Mouse (Mus musculus) limb, embryonic 15.5 days (tissue): ENCODE results near the gene Rora. TPM values are rescaled to one million over a fixed set of nuclear protein-coding genes. Genes with fewer than 3 reads are reported as not detected.

ENCODE experiments used
- ATAC-seq: fragments of 200-750 bp; cut with Nextera tagmentation; 2 replicates; pipeline ENCODE4 v1.8.0; 2017; ENCODE audit warnings: low read depth, moderate TSS enrichment; ENCODE audit not compliant: insufficient number of reproducible peaks, low FRiP score, low TSS enrichment
- H3K27ac ChIP-seq: fragments of 300-500 bp; sonication (generic); 2 replicates; pipeline ENCODE4 v1.5.1; 2015; ENCODE audit warnings: moderate library complexity, mild to moderate bottlenecking, inconsistent platforms
- H3K27me3 ChIP-seq: fragments of 300-500 bp; sonication (generic); 2 replicates; pipeline ENCODE4 v1.6.1; 2015; ENCODE audit warnings: inconsistent platforms
- H3K36me3 ChIP-seq: fragments of 300-500 bp; sonication (generic); 2 replicates; pipeline ENCODE4 v1.6.1; 2015; ENCODE audit warnings: inconsistent platforms
- H3K4me1 ChIP-seq: fragments of 300-500 bp; sonication (generic); 2 replicates; pipeline ENCODE4 v1.6.1; 2015; ENCODE audit warnings: inconsistent platforms
- H3K4me2 ChIP-seq: fragments of 300-500 bp; sonication (generic); 2 replicates; pipeline ENCODE4 v1.6.1; 2015; ENCODE audit warnings: mild to moderate bottlenecking, inconsistent platforms
- H3K4me3 ChIP-seq: fragments of 300-500 bp; sonication (generic); 2 replicates; pipeline ENCODE4 v1.5.1; 2015; ENCODE audit warnings: mild to moderate bottlenecking, inconsistent platforms
- H3K9ac ChIP-seq: fragments of 300-500 bp; sonication (generic); 2 replicates; pipeline ENCODE4 v1.6.1; 2015; ENCODE audit warnings: inconsistent platforms
- H3K9me3 ChIP-seq: fragments of 300-500 bp; sonication (generic); 2 replicates; pipeline ENCODE4 v1.6.1; 2016; ENCODE audit warnings: inconsistent platforms
- WGBS: fragments of 180-500 bp; shearing (Covaris S2); methylation state at CpG from one replicate; pipeline ENCODE4 v1.1.7; 2015; 5-methylcytosine and 5-hydroxymethylcytosine counted together
- polyA plus RNA-seq: library from polyadenylated mRNA; unstranded; fragments of >200 nt; fragmentation: Nextera tagmentation; extraction: Ambion mirVana; gene quantifications from 2 replicates; pipeline ENCODE4 v1.2.1, GENCODE M21; 2015

The Rora gene
- polyA plus RNA-seq, 1 experiment from 2014 or later = 25.4 TPM

DNA sequence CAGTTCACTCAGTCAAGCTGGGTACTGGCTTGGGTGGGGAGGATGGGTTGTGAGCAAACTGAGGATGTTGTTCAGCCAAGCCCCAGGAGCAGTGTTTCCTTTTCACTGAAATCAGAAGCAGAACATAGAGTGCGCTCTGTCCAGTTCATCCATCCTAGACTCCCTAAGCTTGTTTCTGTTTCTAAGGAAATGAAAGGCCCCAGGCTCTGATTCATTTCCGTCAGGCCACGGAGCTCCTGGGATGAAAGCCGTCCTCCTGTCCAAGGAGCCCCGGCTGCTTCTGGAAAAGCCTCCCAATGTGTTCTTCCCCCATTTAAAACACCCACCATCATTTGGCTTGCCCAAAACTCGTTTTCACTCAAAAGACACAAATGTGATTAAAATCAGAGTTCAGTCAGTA is 589.0 kb downstream of the Rora start:
- Histone ChIP-seq H3K9me3 (no peaks in the 10 kb centered on the region), H3K36me3 (no peaks in the 10 kb centered on the region), H3K4me2 (no peak overlapping the region), H3K4me1 (peaks cover 12% of the 10 kb centered on the region), H3K27ac (no peak overlapping the region), H3K4me3 (no peak overlapping the region), H3K9ac (no peak overlapping the region), H3K27me3 (no peaks in the 10 kb centered on the region)
- no peak for ATAC-seq
- 40% methylated on average over 6 of the region's 6 CpGs for WGBS

- Histone ChIP-seq H3K4me1 (peaks cover 12% of the 10 kb centered on the region), H3K9me3 (no peaks in the 10 kb centered on the region), H3K27me3 (no peaks in the 10 kb centered on the region), H3K36me3 (no peaks in the 10 kb centered on the region), H3K9ac (no peak overlapping the region), H3K4me3 (no peak overlapping the region), H3K27ac (no peak overlapping the region), H3K4me2 (no peak overlapping the region)
- 19% methylated on average over 6 of the region's 6 CpGs for WGBS
- ATAC-seq = no peak
Observed at GRCm38 (mm10) chr9:69243626-69244025, 590.0 kb downstream of the Rora start.

DNA sequence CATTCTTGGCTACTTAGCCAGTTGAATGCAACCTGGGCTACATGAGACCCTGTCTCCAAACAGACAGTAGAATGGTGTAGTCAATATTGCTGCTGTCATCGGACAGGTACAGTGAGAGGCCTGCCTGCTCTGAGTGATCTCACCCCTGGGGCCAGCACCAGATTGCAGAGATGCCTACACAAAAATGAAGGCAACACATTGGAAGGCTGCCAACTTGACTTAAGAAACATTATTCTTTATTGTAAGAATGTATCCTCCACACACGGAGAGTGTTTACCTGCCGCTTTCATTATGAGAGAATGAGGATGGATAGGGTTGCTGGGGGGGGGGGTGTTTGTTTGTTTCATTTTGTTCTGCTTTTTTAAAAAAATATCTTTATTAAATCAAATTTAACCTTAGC is 592.6 kb downstream of the Rora start:
- no peaks in the 10 kb centered on the region for H3K36me3 ChIP-seq
- no peak for ATAC-seq
- WGBS = 46% methylated on average over 3 of the region's 3 CpGs

DNA sequence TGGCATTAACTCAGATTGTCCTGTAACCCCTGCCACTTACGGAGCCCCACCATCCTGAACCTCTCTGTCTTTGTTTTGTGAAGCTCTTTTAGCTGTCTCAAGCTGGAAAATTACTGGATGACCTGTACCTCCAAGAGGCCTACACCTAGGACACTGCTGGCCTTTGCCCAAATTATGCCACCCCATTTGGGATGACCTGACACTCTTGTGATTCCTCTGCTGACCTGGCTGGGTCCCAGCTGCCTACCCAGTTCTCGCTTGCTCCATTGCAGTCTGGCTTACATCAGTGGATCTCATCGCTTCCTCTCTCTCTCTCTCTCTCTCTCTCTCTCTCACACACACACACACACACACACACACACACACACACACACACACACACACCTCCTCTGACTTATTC is 596.0 kb downstream of the Rora start:
- WGBS = 97% methylated on average over 3 of the region's 3 CpGs
- H3K4me1 ChIP-seq = peaks cover 8% of the 10 kb centered on the region; the same call in 1 of the 2 replicates
- H3K9me3 ChIP-seq = no peaks in the 10 kb centered on the region
- H3K4me2 ChIP-seq = no peak overlapping the region
- H3K27ac ChIP-seq = no peak overlapping the region
- no peak overlapping the region for H3K4me3 ChIP-seq
- no peaks in the 10 kb centered on the region for H3K36me3 ChIP-seq
- no peak overlapping the region for H3K9ac ChIP-seq
- ATAC-seq = no peak
- no peaks in the 10 kb centered on the region for H3K27me3 ChIP-seq

More for the DNA sequence above, 592.6 kb downstream of the Rora start:
- Histone ChIP-seq H3K27me3 (no peaks in the 10 kb centered on the region), H3K4me3 (no peak overlapping the region), H3K4me2 (no peak overlapping the region), H3K4me1 (peaks cover 12% of the 10 kb centered on the region), H3K9ac (no peak overlapping the region), H3K9me3 (no peaks in the 10 kb centered on the region), H3K27ac (no peak overlapping the region)

- H3K4me1 ChIP-seq = peaks cover 7% of the 10 kb centered on the region; the same call in 1 of the 2 replicates
- H3K9ac ChIP-seq = no peak overlapping the region
- H3K4me3 ChIP-seq = no peak overlapping the region
- no peaks in the 10 kb centered on the region for H3K9me3 ChIP-seq
- no peaks in the 10 kb centered on the region for H3K27me3 ChIP-seq
- no peaks in the 10 kb centered on the region for H3K36me3 ChIP-seq
- no peak overlapping the region for H3K4me2 ChIP-seq
- no peak overlapping the region for H3K27ac ChIP-seq
- ATAC-seq = no peak
- 90% methylated on average over 8 of the region's 8 CpGs for WGBS
Observed at GRCm38 (mm10) chr9:69250326-69250725, 596.7 kb downstream of the Rora start.

DNA sequence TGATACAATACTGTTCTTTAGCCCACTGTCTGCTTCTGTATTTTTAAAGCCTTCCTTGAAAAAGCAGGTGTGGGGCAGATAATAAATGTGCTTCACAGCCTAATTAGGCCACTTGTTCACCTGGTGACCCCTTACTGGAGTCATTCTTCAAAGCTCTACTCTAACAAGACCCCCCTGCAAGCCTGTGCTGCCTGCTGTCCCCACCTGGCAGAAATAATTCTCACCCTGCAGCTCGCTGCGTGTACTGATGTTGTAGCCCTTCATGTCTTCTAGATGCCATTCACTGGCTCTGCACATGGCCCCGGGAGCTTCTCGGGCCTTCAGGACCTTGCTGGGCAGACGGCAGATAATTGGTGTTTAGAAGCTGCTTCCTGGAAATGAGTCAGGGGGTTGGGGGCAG is 604.9 kb downstream of the Rora start:
- 33% methylated on average over 5 of the region's 5 CpGs for WGBS
- no peaks in the 10 kb centered on the region for H3K9me3 ChIP-seq
- no peak overlapping the region for H3K4me2 ChIP-seq
- peaks cover 9% of the 10 kb centered on the region for H3K4me1 ChIP-seq
- H3K27me3 ChIP-seq = no peaks in the 10 kb centered on the region
- ATAC-seq = no peak
- H3K4me3 ChIP-seq = no peak overlapping the region
- no peaks in the 10 kb centered on the region for H3K36me3 ChIP-seq
- H3K9ac ChIP-seq = no peak overlapping the region
- no peak overlapping the region for H3K27ac ChIP-seq

DNA sequence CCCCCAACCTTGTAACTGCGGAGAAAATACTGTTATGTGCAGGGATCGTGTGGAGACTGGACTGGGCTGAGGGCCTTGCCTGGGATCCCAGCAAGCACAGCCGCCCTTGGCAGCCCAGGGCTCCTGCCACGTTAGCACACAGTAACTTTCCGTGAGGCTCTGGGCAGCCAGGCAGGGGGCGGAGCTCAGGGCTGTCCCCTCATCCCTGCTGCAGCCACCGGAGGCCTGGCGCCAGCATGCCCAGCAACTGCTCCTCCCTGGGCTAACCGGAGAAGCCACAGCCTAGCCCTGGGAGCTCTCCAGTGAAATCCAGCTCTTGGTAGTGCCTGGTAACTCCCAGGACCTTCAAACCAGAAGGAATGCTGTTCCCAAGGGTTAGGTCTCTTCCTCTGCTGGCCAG is 605.8 kb downstream of the Rora start:
- ATAC-seq = peak; percentile 85; the same call in 1 of the 2 replicates
- H3K27ac ChIP-seq = peak overlapping the region; percentile 43
- no peaks in the 10 kb centered on the region for H3K9me3 ChIP-seq
- H3K4me2 ChIP-seq = 0 out of 2 replicates have a peak overlapping the region, but pooled peaks have one; percentile 8
- peaks cover 9% of the 10 kb centered on the region for H3K4me1 ChIP-seq
- 10% methylated on average over 9 of the region's 9 CpGs for WGBS
- H3K4me3 ChIP-seq = no peak overlapping the region
- H3K27me3 ChIP-seq = no peaks in the 10 kb centered on the region
- no peak overlapping the region for H3K9ac ChIP-seq
- no peaks in the 10 kb centered on the region for H3K36me3 ChIP-seq

DNA sequence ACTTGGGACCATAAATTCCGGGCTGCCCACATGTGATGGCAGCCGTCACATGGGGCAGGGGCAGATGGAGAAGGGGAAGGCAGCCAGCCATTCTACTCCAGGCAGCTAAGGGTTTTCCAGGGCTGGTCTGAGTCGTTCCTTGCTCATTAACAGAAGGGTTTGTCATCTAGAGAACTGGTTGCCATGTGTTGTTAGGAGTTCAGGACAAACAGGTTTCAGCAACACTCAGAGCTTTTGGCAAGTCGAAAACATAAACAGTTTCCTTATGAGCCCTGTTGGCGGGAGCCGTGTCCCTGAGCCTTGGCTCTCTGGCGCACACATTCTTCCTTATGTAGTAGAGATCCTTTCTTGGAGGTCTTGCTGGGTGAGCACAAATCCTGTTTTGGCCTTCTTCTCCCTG is 611.6 kb downstream of the Rora start:
- no peaks in the 10 kb centered on the region for H3K9me3 ChIP-seq
- H3K9ac ChIP-seq = no peak overlapping the region
- 0 out of 2 replicates have a peak, but pooled peaks cover 4% of the 10 kb centered on the region for H3K4me1 ChIP-seq
- H3K36me3 ChIP-seq = no peaks in the 10 kb centered on the region
- no peak overlapping the region for H3K4me3 ChIP-seq
- WGBS = 35% methylated on average over 7 of the region's 7 CpGs
- H3K27ac ChIP-seq = no peak overlapping the region
- ATAC-seq = no peak
- no peaks in the 10 kb centered on the region for H3K27me3 ChIP-seq
- H3K4me2 ChIP-seq = no peak overlapping the region

DNA sequence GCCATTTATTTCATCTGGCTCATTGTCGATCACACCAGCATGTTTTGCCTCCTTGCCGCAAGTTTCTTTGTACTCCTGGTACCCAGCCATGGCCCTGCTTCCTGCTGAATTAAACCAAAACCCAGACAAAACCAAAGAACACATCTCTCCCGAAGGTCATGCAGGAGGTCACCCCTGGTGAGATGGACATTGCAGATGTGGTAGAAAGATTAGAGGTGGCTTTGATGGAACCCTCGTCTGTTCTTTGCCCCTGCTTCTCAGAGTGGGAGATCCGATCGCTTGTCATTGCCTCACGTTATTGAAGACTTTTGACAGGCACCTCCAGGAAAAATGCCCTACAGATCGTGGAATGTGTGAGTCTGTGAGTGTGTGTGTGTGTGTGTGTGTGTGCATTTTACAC is 616.8 kb downstream of the Rora start:
- H3K4me3 ChIP-seq = no peak overlapping the region
- 0 out of 2 replicates have a peak, but pooled peaks cover 4% of the 10 kb centered on the region for H3K4me1 ChIP-seq
- H3K27ac ChIP-seq = no peak overlapping the region
- no peaks in the 10 kb centered on the region for H3K36me3 ChIP-seq
- WGBS = 62% methylated on average over 8 of the region's 8 CpGs
- no peak overlapping the region for H3K9ac ChIP-seq
- no peaks in the 10 kb centered on the region for H3K27me3 ChIP-seq
- no peak for ATAC-seq
- H3K4me2 ChIP-seq = no peak overlapping the region
- no peaks in the 10 kb centered on the region for H3K9me3 ChIP-seq

DNA sequence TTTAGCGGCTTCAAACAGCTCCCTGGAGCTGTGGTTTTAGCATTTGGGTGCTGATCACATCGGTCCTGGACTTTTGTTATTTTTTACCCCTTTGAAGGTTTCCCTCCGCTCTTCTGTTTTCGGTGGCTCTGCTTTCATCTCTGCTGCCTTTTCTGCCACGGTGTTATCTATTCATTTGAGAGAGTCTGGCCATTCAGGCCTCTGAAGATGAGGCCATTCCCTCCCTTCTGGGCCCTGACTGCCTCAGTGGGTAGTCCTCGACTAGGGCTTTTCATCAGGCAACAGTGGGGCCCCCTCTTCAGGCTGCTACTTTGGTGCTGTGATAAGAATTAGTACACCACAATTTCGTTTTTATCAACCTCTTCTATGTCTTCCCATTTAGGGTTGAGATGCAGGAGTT is 617.3 kb downstream of the Rora start:
- H3K4me3 ChIP-seq = no peak overlapping the region
- H3K9ac ChIP-seq = no peak overlapping the region
- H3K27ac ChIP-seq = no peak overlapping the region
- H3K4me1 ChIP-seq = 0 out of 2 replicates have a peak, but pooled peaks cover 4% of the 10 kb centered on the region
- WGBS = 43% methylated on average over 7 of the region's 7 CpGs
- H3K36me3 ChIP-seq = no peaks in the 10 kb centered on the region
- no peaks in the 10 kb centered on the region for H3K27me3 ChIP-seq
- no peak for ATAC-seq
- no peaks in the 10 kb centered on the region for H3K9me3 ChIP-seq
- no peak overlapping the region for H3K4me2 ChIP-seq

DNA sequence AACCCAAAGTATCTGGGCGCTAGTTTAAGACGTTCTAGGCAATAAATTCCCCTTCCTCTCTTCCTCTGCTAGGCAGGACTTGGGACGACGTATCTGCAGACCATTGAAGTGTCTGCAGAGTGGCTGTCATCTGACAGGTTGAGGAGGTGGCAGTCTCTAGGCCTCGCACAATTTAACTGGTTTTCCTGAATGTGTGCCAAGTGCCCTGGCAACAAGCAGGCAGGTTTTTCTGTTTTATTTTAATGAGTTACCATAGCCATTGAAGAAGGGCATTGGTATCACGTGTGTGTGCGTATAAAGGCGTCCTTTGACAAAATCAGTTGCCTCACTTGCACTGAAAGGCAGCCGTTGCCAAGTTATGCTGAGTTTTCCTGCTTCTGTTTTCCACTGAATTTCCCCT is 619.3 kb downstream of the Rora start:
- Histone ChIP-seq H3K27ac (no peak overlapping the region), H3K4me3 (no peak overlapping the region), H3K9me3 (no peaks in the 10 kb centered on the region), H3K4me2 (no peak overlapping the region), H3K4me1 (0 out of 2 replicates have a peak, but pooled peaks cover 4% of the 10 kb centered on the region), H3K9ac (no peak overlapping the region), H3K27me3 (no peaks in the 10 kb centered on the region), H3K36me3 (no peaks in the 10 kb centered on the region)
- ATAC-seq = no peak
- 42% methylated on average over 9 of the region's 9 CpGs for WGBS

DNA sequence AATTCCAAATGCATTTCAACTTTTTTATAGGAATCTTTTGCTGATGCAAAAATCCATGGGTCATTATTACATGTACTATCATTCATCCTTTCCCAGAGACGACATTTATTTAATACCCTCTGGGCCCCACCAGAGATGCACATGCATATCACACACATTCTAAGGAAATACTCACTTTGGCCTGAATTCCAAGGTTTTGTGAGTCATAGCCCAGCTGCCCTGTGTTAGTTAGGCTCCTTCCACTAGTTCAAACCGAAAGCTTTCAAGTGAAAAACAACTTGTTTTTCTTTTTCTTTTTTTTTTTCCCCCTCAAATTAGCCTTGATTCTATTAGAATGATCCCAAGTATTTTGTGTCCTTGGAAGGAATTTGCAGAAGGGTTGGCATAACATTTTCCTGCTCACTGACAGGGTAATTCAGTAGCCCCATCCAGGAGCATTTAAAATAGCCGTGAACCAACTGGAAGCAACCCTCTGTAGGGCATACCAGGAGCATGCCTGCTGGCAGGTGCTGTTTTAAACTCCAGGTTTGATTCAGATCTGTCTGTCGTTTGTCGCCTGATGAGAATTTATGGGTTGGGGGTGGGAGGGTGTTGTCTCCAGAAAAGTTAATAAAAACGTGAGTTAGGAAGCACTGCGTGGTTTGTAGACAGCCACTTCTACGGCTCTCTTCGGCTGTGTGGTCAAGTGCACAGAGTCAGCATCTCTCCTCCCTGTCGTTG is 621.3 kb downstream of the Rora start:
- no peaks in the 10 kb centered on the region for H3K27me3 ChIP-seq
- no peak for ATAC-seq
- no peaks in the 10 kb centered on the region for H3K9me3 ChIP-seq
- 34% methylated on average over 10 of the region's 10 CpGs for WGBS
- no peaks in the 10 kb centered on the region for H3K36me3 ChIP-seq
- H3K4me1 ChIP-seq = 0 out of 2 replicates have a peak, but pooled peaks cover 4% of the 10 kb centered on the region
- H3K4me2 ChIP-seq = no peak overlapping the region
- H3K27ac ChIP-seq = no peak overlapping the region
- no peak overlapping the region for H3K9ac ChIP-seq
- H3K4me3 ChIP-seq = no peak overlapping the region
